Mouse (Mus musculus) common myeloid progenitor, adult 5-6 weeks (primary cell): ENCODE results near the gene Sult6b2. TPM values are rescaled to one million over a fixed set of nuclear protein-coding genes. Genes with fewer than 3 reads are reported as not detected.

ENCODE experiments used
- ATAC-seq: replicated peaks from 2 replicates; pipeline ENCODE4 v1.8.0; 2016; ENCODE audit warnings: low read depth, mild to moderate bottlenecking, moderate TSS enrichment, inconsistent platforms; ENCODE audit not compliant: poor library complexity, severe bottlenecking
- total RNA-seq: library from RNA; stranded (forward); fragments of 200-1000, 187-1606 nt; gene quantifications from 2 replicates; pipeline ENCODE4 v1.2.3, GENCODE M21; 2017

Sult6b2 gene
- not detected in 2 replicates for total RNA-seq

GRCm38 (mm10) chr6:142804402-142804801, at the start of gene Sult6b2:
Gene Sult6b2 (minus strand): TSS chr6:142804502.
- ATAC-seq: no peak

DNA sequence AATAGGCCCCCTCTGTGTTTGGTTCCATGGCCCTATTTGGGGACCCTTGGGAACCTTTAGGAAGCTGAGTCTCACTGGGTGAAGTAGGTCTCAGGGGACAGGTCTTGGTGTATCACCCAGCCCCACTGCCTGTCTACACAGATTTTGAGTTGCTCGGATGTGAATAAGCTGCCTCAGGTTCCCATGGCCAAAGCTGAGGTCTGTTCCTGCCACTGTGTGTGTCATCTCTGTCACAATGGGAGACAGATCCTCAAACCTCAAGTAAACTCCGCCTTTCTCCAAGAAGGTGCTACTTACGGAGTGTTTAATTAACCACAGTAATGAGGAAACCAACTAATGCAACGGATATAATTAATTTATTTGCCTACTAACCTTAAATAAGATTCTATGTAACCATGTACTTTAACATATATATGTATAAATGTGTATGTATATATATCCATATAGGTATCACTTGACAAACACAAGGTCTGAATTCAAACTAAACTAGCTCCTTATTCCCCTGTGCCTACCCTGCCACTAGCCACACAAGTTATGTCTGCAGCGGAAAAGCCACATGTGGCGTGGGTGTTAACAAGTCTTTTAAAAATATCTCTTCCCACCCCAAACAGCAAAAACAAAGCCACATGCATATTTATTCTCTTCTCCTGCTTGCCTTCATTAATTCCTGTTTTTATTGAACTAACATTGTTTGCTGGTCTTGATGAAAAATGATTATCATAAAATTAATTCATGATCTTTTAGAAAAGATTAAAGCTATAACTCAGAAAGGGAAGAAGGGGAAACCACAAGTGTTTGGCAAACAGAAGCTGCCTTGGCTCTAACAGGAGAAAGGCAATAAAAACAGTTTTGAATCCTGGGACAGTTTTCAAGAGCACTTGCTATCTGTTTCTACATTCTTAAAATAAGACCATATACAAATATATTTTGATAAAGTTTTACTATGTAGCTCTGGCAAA, 48.4 kb upstream of the Sult6b2 start:
- peak; percentile 45 for ATAC-seq

GRCm38 (mm10) chr6:142850436-142850835, 46.1 kb upstream of the Sult6b2 start:
- ATAC-seq: no peak

DNA sequence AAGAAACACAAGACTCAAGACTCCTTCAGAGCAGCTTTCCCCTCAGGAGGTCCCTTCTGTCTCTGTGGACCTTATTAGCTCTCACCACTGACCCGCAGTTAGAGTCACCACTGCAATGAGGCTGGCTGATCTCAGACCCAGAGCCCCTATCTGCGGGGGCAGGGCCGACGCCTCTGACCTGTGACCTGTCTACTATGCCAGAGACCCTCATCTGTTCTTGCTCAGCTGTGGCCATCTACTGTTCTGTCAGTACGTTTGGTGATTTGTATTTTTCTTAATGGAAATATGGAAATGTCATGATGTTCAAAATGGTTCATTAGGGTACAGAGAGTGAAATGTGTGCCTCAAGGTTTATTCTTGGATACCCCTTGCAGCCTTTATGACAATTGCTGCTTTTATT, 45.0 kb upstream of the Sult6b2 start:
- ATAC-seq: no peak

DNA sequence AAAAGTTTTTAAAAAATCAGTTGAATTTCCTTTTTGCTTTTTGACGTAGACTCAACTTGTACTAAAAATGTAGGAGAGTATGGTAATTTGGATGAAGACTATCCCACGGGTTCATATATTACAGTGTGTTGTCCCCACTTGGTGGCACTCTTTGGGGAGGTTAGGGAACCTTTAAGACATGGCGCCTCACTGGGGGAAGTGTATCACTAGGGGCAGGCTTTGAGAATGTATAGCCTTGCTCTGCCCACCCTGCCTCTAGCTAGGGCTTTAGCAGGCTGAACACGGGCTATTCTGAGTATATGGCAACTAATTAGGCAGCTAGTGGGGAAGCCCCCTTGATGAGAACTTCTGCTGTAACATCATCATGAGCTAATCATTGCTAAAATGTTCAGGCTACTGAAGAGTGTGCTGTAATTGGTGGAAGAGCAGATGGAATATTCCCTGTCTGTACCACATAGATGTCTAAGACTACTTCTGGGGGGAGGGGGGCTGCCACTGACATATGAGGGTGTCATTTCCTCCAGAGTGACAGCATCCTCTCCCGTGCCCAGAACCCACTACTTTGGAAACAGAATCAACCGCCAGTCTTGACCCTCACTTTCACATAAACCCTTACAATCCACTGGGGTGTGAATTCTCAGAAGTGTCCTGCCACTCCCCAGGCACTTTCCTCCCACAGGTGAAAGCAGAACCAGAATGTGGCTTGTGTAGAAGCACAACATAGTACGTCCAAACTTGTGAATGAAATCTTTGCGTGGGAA, 43.8 kb upstream of the Sult6b2 start:
- ATAC-seq: 0 out of 2 replicates have a peak, but pooled peaks have one; percentile 63

DNA sequence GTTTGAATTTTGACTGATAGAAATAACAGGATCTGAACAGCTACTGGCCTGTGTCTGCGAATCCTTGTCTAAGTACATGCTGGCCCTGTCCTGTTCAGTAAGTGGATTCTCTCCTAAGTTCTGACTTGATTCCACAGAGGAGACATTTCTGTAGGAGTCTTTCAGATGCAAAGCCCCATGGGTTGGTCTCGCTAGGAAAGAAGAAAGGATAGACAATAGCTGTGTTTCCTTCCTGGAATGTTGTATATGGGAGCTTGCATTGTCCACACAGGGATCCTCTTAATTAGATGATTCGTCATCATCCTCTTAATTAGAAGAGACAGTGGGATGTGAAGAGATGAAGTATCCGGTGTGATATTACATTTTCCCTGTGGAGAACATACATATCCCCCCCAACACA, 42.6 kb upstream of the Sult6b2 start:
- ATAC-seq: no peak

- no peak for ATAC-seq
These were observed 40.8 kb upstream of the Sult6b2 start for GRCm38 (mm10) chr6:142845066-142845465.

DNA sequence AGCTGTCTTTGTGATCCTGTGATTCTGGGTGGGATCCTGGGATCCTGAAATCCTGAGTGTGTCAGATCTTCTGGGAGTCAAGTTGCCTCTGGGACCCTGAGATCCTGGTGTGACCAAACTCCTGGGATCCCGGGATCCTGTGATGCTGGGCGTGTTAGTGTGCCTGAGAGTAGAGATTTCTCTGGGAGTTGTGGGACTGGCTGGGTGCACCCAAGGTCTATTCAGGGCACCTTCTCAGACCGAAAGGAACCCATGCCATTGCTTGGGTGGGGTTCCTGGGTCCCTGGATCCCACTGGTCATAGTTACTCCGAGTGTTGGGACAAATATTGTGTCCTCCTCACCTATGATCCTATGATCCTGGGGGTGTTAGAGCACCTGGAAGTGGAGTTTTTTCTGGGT, 39.8 kb upstream of the Sult6b2 start:
- no peak for ATAC-seq

DNA sequence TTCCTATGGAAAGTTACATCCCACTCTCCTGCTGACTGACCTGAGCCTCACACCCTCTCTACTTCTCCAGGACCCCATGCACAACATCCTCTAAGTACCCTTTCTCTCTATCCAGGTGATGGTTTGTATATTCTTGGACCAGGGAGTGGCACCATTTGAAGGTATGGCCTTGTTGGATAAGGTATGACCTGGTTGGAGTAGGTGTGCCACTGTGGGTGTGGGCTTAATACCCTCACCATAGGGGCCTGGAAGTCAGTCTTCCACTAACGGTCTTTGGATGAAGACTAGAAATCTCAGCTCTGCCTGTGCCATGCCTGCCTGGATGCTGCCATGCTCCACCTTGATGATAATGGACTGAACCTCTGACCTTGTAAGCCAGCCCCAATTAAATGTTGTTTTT, 34.2 kb upstream of the Sult6b2 start:
- no peak for ATAC-seq

GRCm38 (mm10) chr6:142837326-142837725, 33.0 kb upstream of the Sult6b2 start:
- no peak for ATAC-seq

DNA sequence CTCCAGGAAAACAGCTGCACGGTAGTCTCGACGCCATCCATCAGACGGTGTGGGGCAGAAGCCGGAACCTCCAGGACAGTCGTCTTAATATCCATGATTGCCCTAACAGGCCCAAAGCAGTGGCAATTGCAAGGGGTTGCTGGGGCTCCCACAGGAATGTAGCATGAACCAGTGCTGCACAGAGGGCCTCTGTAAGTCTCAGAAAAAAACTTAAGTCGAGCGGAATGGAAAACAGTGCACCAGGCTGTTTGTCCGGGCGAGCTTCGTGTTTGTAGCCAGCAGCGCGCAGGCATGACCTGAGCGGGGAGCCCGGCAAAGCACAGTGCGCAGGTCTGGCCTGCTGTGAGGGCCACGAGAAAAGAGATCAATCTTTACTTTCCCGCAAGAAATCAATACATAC, 31.4 kb upstream of the Sult6b2 start:
- no peak for ATAC-seq

- ATAC-seq: no peak
These were observed 30.6 kb upstream of the Sult6b2 start for GRCm38 (mm10) chr6:142834911-142835310.

DNA sequence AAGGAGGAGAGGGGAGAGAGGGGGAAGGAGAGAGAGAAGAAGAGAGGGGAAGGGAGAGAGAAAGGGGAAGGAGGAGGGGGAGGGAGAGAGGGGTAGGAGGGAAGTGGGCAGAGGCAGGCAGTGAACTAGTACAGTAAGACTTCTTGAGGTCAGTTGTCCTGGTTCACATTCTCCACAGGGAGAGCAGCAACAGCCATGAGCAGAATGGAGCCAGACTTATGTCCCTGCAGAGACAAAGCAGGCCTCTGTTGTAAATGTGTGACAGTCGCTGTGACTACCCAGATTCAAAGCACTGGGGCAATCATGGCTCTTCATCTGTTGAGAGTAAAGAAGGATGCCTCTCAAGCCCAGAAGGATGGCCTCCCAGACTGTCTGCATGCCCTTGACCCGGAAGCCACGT, 27.4 kb upstream of the Sult6b2 start:
- peak; percentile 64 for ATAC-seq

- ATAC-seq: peak; percentile 95
These were observed 26.9 kb upstream of the Sult6b2 start for GRCm38 (mm10) chr6:142831243-142831642.

GRCm38 (mm10) chr6:142830221-142830620, 25.9 kb upstream of the Sult6b2 start:
- ATAC-seq: no peak

GRCm38 (mm10) chr6:142825449-142825848, 21.1 kb upstream of the Sult6b2 start:
- ATAC-seq: no peak

- no peak for ATAC-seq
These were observed 18.9 kb upstream of the Sult6b2 start for GRCm38 (mm10) chr6:142823008-142823787.

DNA sequence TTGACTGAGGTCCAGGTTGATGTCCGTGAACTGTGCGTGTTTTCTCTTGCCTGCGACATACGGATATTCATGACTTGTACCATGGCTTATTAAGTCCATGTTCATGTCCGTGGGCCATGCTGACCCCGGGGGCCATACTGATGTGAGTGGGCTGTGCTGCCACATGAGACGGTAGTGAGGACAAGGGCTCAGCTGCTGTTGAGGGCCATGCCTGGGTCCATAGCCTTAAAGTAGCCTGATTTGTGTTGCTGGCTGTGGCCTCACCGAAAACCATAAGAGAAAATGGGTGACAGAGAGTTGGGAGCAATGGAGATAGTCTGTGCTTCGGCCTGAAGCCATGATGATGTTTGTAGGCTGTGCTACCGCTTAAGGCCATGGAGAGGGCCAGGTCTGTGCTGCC, 14.0 kb upstream of the Sult6b2 start:
- no peak for ATAC-seq

- no peak for ATAC-seq
These were observed 11.2 kb upstream of the Sult6b2 start for GRCm38 (mm10) chr6:142815513-142815912.

GRCm38 (mm10) chr6:142814495-142814921, 10.2 kb upstream of the Sult6b2 start:
- ATAC-seq: peak; percentile 77
